Mouse (Mus musculus) olfactory bulb, adult 2 months (tissue): ENCODE measurements around the gene Ecm2.

ENCODE experiments used
- CTCF ChIP-seq: fragments of 200-500 bp; IDR thresholded peaks from 2 replicates; pipeline ENCODE4 v1.5.1; 2012; ENCODE audit warnings: low read depth, mild to moderate bottlenecking, low read length, moderate library complexity; ENCODE audit not compliant: insufficient read depth
- POLR2A ChIP-seq: fragments of 200-500 bp; IDR thresholded peaks from 2 replicates; pipeline ENCODE4 v1.6.1; 2012; ENCODE audit warnings: mild to moderate bottlenecking, low read depth, low read length, moderate library complexity; ENCODE audit not compliant: insufficient read depth

DNA sequence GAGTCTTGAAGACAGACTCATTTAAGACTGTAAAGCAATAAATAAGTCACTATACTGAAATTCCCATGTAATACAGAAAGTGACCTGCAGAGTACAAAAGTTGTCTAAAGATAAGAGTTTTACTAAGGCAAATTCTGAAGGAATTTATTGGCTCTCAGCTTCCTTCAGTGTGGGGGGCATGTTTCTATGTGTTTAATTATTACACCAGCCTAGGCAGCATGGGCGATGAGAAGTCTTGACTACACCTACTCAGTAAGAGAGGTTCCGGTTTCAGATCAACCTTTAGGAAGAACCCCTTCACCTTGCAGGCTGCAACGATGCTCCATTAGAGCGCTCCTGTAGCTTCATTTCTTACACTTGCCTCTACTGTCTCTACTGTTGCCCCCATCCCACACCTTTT, 26.0 kb downstream of the Ecm2 start:
- no peak for TF ChIP-seq CTCF
- no peak for TF ChIP-seq POLR2A
